In the genomic region with DNA sequence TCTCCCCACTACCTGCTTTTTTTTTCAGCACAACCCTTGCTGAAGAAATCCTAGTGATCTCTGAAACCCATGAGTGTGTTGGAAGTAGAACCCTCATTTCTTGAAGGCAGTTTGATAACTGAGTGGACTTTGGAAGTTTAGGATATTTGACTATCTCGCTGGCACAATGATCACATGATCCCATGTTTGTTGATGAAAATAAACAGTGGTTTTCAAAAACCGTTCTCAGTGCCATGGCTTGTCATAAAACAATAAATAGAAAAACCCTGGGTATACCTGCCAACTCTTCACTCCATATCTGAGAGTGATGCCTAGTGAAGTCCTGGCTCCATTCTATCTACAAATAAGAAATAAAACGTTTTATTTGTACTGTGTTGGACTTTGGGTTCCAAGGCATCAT, we compare ENCODE assay signal across 17 mouse cellular contexts.
"Had no signal": no experiment of that assay in that cellular context is flagged by ENCODE, and none has a peak within 500 bp of the region (broad histone marks: within the 10 kb centered on the region; RNA-seq: fewer than 3 reads in every experiment).

No protein-coding gene starts in this region.

- H3K4me3 ChIP-seq: lung, embryonic 15.5 days; megakaryocyte, embryonic 14.5 days; midbrain, embryonic 13.5 days; midbrain, embryonic 15.5 days; neural tube, embryonic 12.5 days had no signal

- H3K9ac ChIP-seq: lung, embryonic 15.5 days; midbrain, embryonic 13.5 days; midbrain, embryonic 15.5 days; neural tube, embryonic 12.5 days had no signal

- H3K27me3 ChIP-seq: lung, embryonic 15.5 days; megakaryocyte, embryonic 14.5 days; midbrain, embryonic 15.5 days; neural tube, embryonic 12.5 days had no signal

- H3K4me2 ChIP-seq: lung, embryonic 15.5 days; midbrain, embryonic 11.5 days; midbrain, embryonic 13.5 days; midbrain, embryonic 15.5 days; neural tube, embryonic 12.5 days had no signal

- DNase-seq: lung, adult 2 months; lung, postnatal 14 days; lung, postnatal 36 days; right cerebral cortex, postnatal 25 days; right cerebral cortex, postnatal 4 days; spleen, adult 18-20 months; thymus, adult 18-20 months; thymus, postnatal 14 days; thymus, postnatal 36 days had no signal

- H3K9me3 ChIP-seq: lung, embryonic 15.5 days; megakaryocyte, embryonic 14.5 days; midbrain, embryonic 13.5 days; midbrain, embryonic 15.5 days; neural tube, embryonic 12.5 days had no signal

- ATAC-seq: lung, postnatal 0 days; midbrain, embryonic 13.5 days; midbrain, embryonic 15.5 days had no signal

- H3K36me3 ChIP-seq: lung, embryonic 15.5 days; midbrain, embryonic 13.5 days; midbrain, embryonic 15.5 days; neural tube, embryonic 12.5 days had no signal

- H3K27ac ChIP-seq: lung, embryonic 15.5 days; macrophage; midbrain, embryonic 13.5 days; midbrain, embryonic 15.5 days; neural tube, embryonic 12.5 days had no signal

- H3K4me1 ChIP-seq: midbrain, embryonic 13.5 days; midbrain, embryonic 15.5 days; neural tube, embryonic 12.5 days had no signal
